Mouse (Mus musculus) G1E (cell line): ENCODE measurements around the gene Unc93b1.

Experiments used
- CTCF ChIP-seq: IDR thresholded peaks from 2 replicates; pipeline ENCODE4 v1.5.1; 2012; ENCODE audit warnings: low read depth, low read length, inconsistent platforms, mixed read lengths
- GATA1 ChIP-seq: IDR thresholded peaks from 2 replicates; pipeline ENCODE4 v1.6.1; 2012; ENCODE audit warnings: borderline replicate concordance, low read length, inconsistent platforms, mixed read lengths
- GATA2 ChIP-seq: IDR thresholded peaks from 2 replicates; pipeline ENCODE4 v1.6.1; 2012; ENCODE audit warnings: low read depth, low read length, inconsistent platforms, borderline replicate concordance
- POLR2AphosphoS5 ChIP-seq: IDR thresholded peaks from 2 replicates; pipeline ENCODE4 v1.6.1; 2012; ENCODE audit warnings: low read depth, low read length, inconsistent platforms; ENCODE audit not compliant: insufficient replicate concordance

- no peak for TF ChIP-seq CTCF
- no peak for TF ChIP-seq GATA1
- TF ChIP-seq POLR2AphosphoS5 = no peak
- no peak for TF ChIP-seq GATA2
These were observed 24.8 kb upstream of the Unc93b1 start for GRCm38 (mm10) chr19:3910206-3910605.
